9 mouse cellular contexts compared by ENCODE assay signal in genomic region chr11:43626927-43627645, GRCm38 (mm10). TPM values are rescaled to one million over a fixed set of nuclear protein-coding genes. Genes with fewer than 3 reads are reported as not detected.
DNase-seq lines count a peak whose midpoint lies in the region; ATAC-seq and TF ChIP-seq lines count a peak whose summit lies in the region.
"Had no signal": no experiment of that assay in that cellular context is flagged by ENCODE, and none has a peak within 500 bp of the region (broad histone marks: within the 10 kb centered on the region; RNA-seq: fewer than 3 reads in every experiment).

No protein-coding gene starts in this region.

- H3K4me3 ChIP-seq in embryonic facial prominence, embryonic 13.5 days: peak overlapping the region; percentile 25; the same call in 1 of the 2 replicates
- peak overlapping the region; percentile 1 for H3K4me3 ChIP-seq in hindbrain, postnatal 0 days (ENCODE audit: low read length)
- H3K4me3 ChIP-seq in neural tube, embryonic 14.5 days (ENCODE audit: low read depth, low read length): no peak overlapping the region

- DNase-seq in kidney, postnatal 14 days: peak; percentile 19
- no peak for DNase-seq in kidney, adult 8-10 months
- DNase-seq in hindbrain, postnatal 0 days (ENCODE audit: low spot score): no peak
- no peak for DNase-seq in ovary, postnatal 36 days (ENCODE audit: low spot score)
- DNase-seq in natural killer cell, adult 2 months (ENCODE audit: low spot score in 2 of 2): no peak

- H3K36me3 ChIP-seq in embryonic facial prominence, embryonic 13.5 days: no peaks in the 10 kb centered on the region
- H3K36me3 ChIP-seq in hindbrain, postnatal 0 days (ENCODE audit: insufficient read depth, low read length): no peaks in the 10 kb centered on the region
- H3K36me3 ChIP-seq in neural tube, embryonic 14.5 days (ENCODE audit: control insufficient read depth, insufficient read depth, low read length): no peaks in the 10 kb centered on the region

- 0 out of 2 replicates have a peak overlapping the region, but pooled peaks have one; percentile 32 for H3K9ac ChIP-seq in embryonic facial prominence, embryonic 13.5 days
- H3K9ac ChIP-seq in hindbrain, postnatal 0 days (replicated peaks; ENCODE audit: low read length): peak overlapping the region; percentile 41; the same call in 1 of the 2 replicates
- H3K9ac ChIP-seq in neural tube, embryonic 14.5 days (replicated peaks; ENCODE audit: low read depth, low read length): 0 out of 2 replicates have a peak overlapping the region, but pooled peaks have one; percentile 26

- H3K4me1 ChIP-seq in embryonic facial prominence, embryonic 13.5 days: peaks cover 17% of the 10 kb centered on the region
- H3K4me1 ChIP-seq in hindbrain, postnatal 0 days (ENCODE audit: insufficient read depth, low read length): peaks cover 13% of the 10 kb centered on the region
- peaks cover 12% of the 10 kb centered on the region; the same call in 1 of the 2 replicates for H3K4me1 ChIP-seq in neural tube, embryonic 14.5 days (ENCODE audit: control insufficient read depth, insufficient read depth, low read length)

- no peaks in the 10 kb centered on the region for H3K27me3 ChIP-seq in embryonic facial prominence, embryonic 13.5 days
- no peaks in the 10 kb centered on the region for H3K27me3 ChIP-seq in hindbrain, postnatal 0 days (ENCODE audit: insufficient read depth, low read length)
- no peaks in the 10 kb centered on the region for H3K27me3 ChIP-seq in neural tube, embryonic 14.5 days (ENCODE audit: control insufficient read depth, insufficient read depth, low read length)

- ATAC-seq in embryonic facial prominence, embryonic 13.5 days (ENCODE audit: insufficient number of reproducible peaks, insufficient read depth, low FRiP score, low TSS enrichment, low read depth): no peak
- ATAC-seq in hindbrain, postnatal 0 days: peak; percentile 19
- no peak for ATAC-seq in neural tube, embryonic 14.5 days (ENCODE audit: low read depth)
- no peak for ATAC-seq in granulocyte monocyte progenitor cell, adult 5-6 weeks (replicated peaks; ENCODE audit: poor library complexity, severe bottlenecking)

- WGBS in embryonic facial prominence, embryonic 13.5 days: 32% methylated on average over 18 of the region's 18 CpGs
- 31% methylated on average over 18 of the region's 18 CpGs for WGBS in hindbrain, postnatal 0 days
- WGBS in neural tube, embryonic 14.5 days: 27% methylated on average over 18 of the region's 18 CpGs

- peak overlapping the region; percentile 56 for H3K4me2 ChIP-seq in embryonic facial prominence, embryonic 13.5 days
- peak overlapping the region; percentile 51 for H3K4me2 ChIP-seq in hindbrain, postnatal 0 days (ENCODE audit: low read depth, low read length)
- H3K4me2 ChIP-seq in neural tube, embryonic 14.5 days (ENCODE audit: low read depth, low read length): peak overlapping the region; percentile 7; the same call in 1 of the 2 replicates

- no peaks in the 10 kb centered on the region for H3K9me3 ChIP-seq in embryonic facial prominence, embryonic 13.5 days
- H3K9me3 ChIP-seq in hindbrain, postnatal 0 days (ENCODE audit: low read length): no peaks in the 10 kb centered on the region
- no peaks in the 10 kb centered on the region for H3K9me3 ChIP-seq in neural tube, embryonic 14.5 days (ENCODE audit: control insufficient read depth, low read length)

- no peak for TF ChIP-seq CTCF in hindbrain, postnatal 0 days (IDR thresholded peaks at IDR 0.05; ENCODE audit: low read depth)

- H3K27ac ChIP-seq in embryonic facial prominence, embryonic 13.5 days: no peak overlapping the region; the same call in 1 of the 2 replicates
- H3K27ac ChIP-seq in hindbrain, postnatal 0 days: peak overlapping the region; percentile 64
- H3K27ac ChIP-seq in neural tube, embryonic 14.5 days (ENCODE audit: low read depth, low read length): peak overlapping the region; percentile 6; the same call in 1 of the 2 replicates

RNA-seq across cellular contexts. Expression of gene Fabp6, which starts 25.7 kb away (rescaled TPM):
- 26.5 TPM in 1 of 2 replicates, not detected in the other for polyA plus RNA-seq in embryonic facial prominence, embryonic 13.5 days (2015; fragmentation: Nextera tagmentation; extraction: Ambion mirVana)
- not detected in 2 replicates for total RNA-seq in hindbrain, postnatal 0 days (2014; rRNA removed)
- not detected in 2 replicates for polyA plus RNA-seq in hindbrain, postnatal 0 days (2015; fragmentation: Nextera tagmentation; extraction: Ambion mirVana)
- polyA plus RNA-seq in neural tube, embryonic 14.5 days (2014; fragmentation: Nextera tagmentation; extraction: Ambion mirVana): not detected in 2 replicates
- total RNA-seq in granulocyte monocyte progenitor cell, adult 5-6 weeks (2014; fragmentation: Nextera tagmentation): not detected in 2 replicates
- total RNA-seq in granulocyte monocyte progenitor cell, adult 5-6 weeks (2017): not detected in 2 replicates
- total RNA-seq: heart, adult 18-20 months had no signal

RNA-seq across cellular contexts. Expression of gene 4933415A04Rik, which starts 40.2 kb away (rescaled TPM):
- polyA plus RNA-seq in embryonic facial prominence, embryonic 13.5 days (2015; fragmentation: Nextera tagmentation; extraction: Ambion mirVana): 3.5 and 4.2 TPM in 2 replicates
- total RNA-seq in hindbrain, postnatal 0 days (2014; rRNA removed): 0.14 and 0.99 TPM in 2 replicates
- polyA plus RNA-seq in hindbrain, postnatal 0 days (2015; fragmentation: Nextera tagmentation; extraction: Ambion mirVana): 2.6 and 2.9 TPM in 2 replicates
- polyA plus RNA-seq in neural tube, embryonic 14.5 days (2014; fragmentation: Nextera tagmentation; extraction: Ambion mirVana): 3.8 and 4.4 TPM in 2 replicates
- not detected in 2 replicates for total RNA-seq in granulocyte monocyte progenitor cell, adult 5-6 weeks (2014; fragmentation: Nextera tagmentation)
- total RNA-seq in granulocyte monocyte progenitor cell, adult 5-6 weeks (2017): not detected in 2 replicates

RNA-seq across cellular contexts. Expression of gene Pwwp2a, which starts 54.7 kb away (rescaled TPM):
- polyA plus RNA-seq in embryonic facial prominence, embryonic 13.5 days (2015; fragmentation: Nextera tagmentation; extraction: Ambion mirVana): 30.3 and 30.4 TPM in 2 replicates
- 24.0 and 25.4 TPM in 2 replicates for total RNA-seq in hindbrain, postnatal 0 days (2014; rRNA removed)
- polyA plus RNA-seq in hindbrain, postnatal 0 days (2015; fragmentation: Nextera tagmentation; extraction: Ambion mirVana): 19.4 and 21.1 TPM in 2 replicates
- polyA plus RNA-seq in neural tube, embryonic 14.5 days (2014; fragmentation: Nextera tagmentation; extraction: Ambion mirVana): 41.7 and 45.2 TPM in 2 replicates
- total RNA-seq in granulocyte monocyte progenitor cell, adult 5-6 weeks (2014; fragmentation: Nextera tagmentation): 39.0 and 48.2 TPM in 2 replicates
- 29.1 and 42.0 TPM in 2 replicates for total RNA-seq in granulocyte monocyte progenitor cell, adult 5-6 weeks (2017)
